In the genomic region with DNA sequence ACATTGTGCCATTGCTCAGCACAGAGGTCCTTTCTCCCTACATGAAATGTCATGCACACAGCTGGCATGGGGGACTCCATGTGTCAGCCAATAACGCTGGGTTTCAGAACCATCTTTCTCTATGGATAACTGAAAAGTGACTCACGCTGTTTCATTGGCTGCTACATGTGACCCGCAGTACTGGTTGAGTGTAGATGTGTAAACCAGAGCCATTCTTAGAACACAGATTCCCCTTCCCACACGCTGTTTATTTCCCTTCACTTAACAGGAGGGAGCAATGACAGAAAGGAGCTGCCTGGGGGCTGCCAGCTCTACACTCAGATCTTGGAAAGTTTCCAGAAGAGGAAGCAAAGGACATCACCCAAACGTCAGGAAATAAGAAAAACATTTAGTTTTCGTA, we compare ENCODE assay signal across 12 mouse cellular contexts.
A peak's percentile ranks its signal among the peaks of the same experiment; 100 is the strongest.
DNase-seq lines count a peak whose midpoint lies in the region; ATAC-seq lines count a peak whose summit lies in the region.
"Had no signal": no experiment of that assay in that cellular context is flagged by ENCODE, and none has a peak within 500 bp of the region (broad histone marks: within the 10 kb centered on the region; RNA-seq: fewer than 3 reads in every experiment).

No protein-coding gene starts in this region.

- H3K4me2 ChIP-seq in hindbrain, embryonic 13.5 days, result no peak overlapping the region
- H3K4me2 ChIP-seq in hindbrain, embryonic 11.5 days (replicated peaks; ENCODE audit: low read depth, low read length), result no peak overlapping the region
- no peak overlapping the region for H3K4me2 ChIP-seq in lung, embryonic 15.5 days
- H3K4me2 ChIP-seq: liver, embryonic 15.5 days had no signal

- H3K36me3 ChIP-seq in hindbrain, embryonic 13.5 days, result no peaks in the 10 kb centered on the region
- no peaks in the 10 kb centered on the region for H3K36me3 ChIP-seq in hindbrain, embryonic 11.5 days (ENCODE audit: control insufficient read depth, insufficient read depth, low read length)
- H3K36me3 ChIP-seq in lung, embryonic 15.5 days, result no peaks in the 10 kb centered on the region
- H3K36me3 ChIP-seq: liver, embryonic 15.5 days had no signal

- no peak for ATAC-seq in hindbrain, embryonic 13.5 days (ENCODE audit: low FRiP score)
- ATAC-seq in hindbrain, embryonic 11.5 days (ENCODE audit: low FRiP score), result no peak
- peak; percentile 83; the same call in 1 of the 2 replicates for ATAC-seq in lung, embryonic 15.5 days (ENCODE audit: borderline replicate concordance, extremely low read depth, low FRiP score, low TSS enrichment)

- 0 out of 2 replicates have a peak overlapping the region, but pooled peaks have one; percentile 4 for H3K27ac ChIP-seq in hindbrain, embryonic 13.5 days
- no peak overlapping the region for H3K27ac ChIP-seq in hindbrain, embryonic 11.5 days (ENCODE audit: low read depth, low read length)
- H3K27ac ChIP-seq in lung, embryonic 15.5 days, result peak overlapping the region; percentile 52
- H3K27ac ChIP-seq: left cerebral cortex, adult 2 months; liver, embryonic 15.5 days had no signal

- no peaks in the 10 kb centered on the region for H3K27me3 ChIP-seq in hindbrain, embryonic 13.5 days
- H3K27me3 ChIP-seq in hindbrain, embryonic 11.5 days (ENCODE audit: control insufficient read depth, insufficient read depth, low read length), result no peaks in the 10 kb centered on the region
- no peaks in the 10 kb centered on the region for H3K27me3 ChIP-seq in lung, embryonic 15.5 days
- H3K27me3 ChIP-seq: liver, embryonic 15.5 days had no signal

- peaks cover 9% of the 10 kb centered on the region for H3K4me1 ChIP-seq in hindbrain, embryonic 13.5 days (replicated peaks)
- no peaks in the 10 kb centered on the region for H3K4me1 ChIP-seq in hindbrain, embryonic 11.5 days (replicated peaks; ENCODE audit: control insufficient read depth, insufficient read depth, low read length)
- H3K4me1 ChIP-seq in lung, embryonic 15.5 days, result peaks cover 29% of the 10 kb centered on the region
- H3K4me1 ChIP-seq: liver, embryonic 15.5 days had no signal

- no peak overlapping the region for H3K4me3 ChIP-seq in hindbrain, embryonic 13.5 days
- H3K4me3 ChIP-seq in hindbrain, embryonic 11.5 days (ENCODE audit: low read depth, low read length), result no peak overlapping the region
- no peak overlapping the region for H3K4me3 ChIP-seq in lung, embryonic 15.5 days
- H3K4me3 ChIP-seq: left cerebral cortex, adult 2 months; liver, embryonic 15.5 days had no signal

- WGBS in hindbrain, embryonic 13.5 days, result 80% methylated on average over 6 of the region's 6 CpGs
- WGBS in hindbrain, embryonic 11.5 days, result 81% methylated on average over 6 of the region's 6 CpGs
- WGBS in lung, embryonic 15.5 days, result 32% methylated on average over 6 of the region's 6 CpGs

- no peak overlapping the region for H3K9ac ChIP-seq in hindbrain, embryonic 13.5 days
- H3K9ac ChIP-seq in hindbrain, embryonic 11.5 days (ENCODE audit: low read depth, low read length), result no peak overlapping the region
- no peak overlapping the region for H3K9ac ChIP-seq in lung, embryonic 15.5 days
- H3K9ac ChIP-seq: liver, embryonic 15.5 days had no signal

- no peaks in the 10 kb centered on the region for H3K9me3 ChIP-seq in hindbrain, embryonic 13.5 days
- no peaks in the 10 kb centered on the region for H3K9me3 ChIP-seq in hindbrain, embryonic 11.5 days (ENCODE audit: control insufficient read depth, low read length)
- H3K9me3 ChIP-seq in lung, embryonic 15.5 days, result no peaks in the 10 kb centered on the region
- H3K9me3 ChIP-seq: liver, embryonic 15.5 days had no signal

- peak; percentile 11 to 12 for DNase-seq in cerebellum, postnatal 14 days
- no peak for DNase-seq in cerebellum, adult 9-10 months
- DNase-seq in hindbrain, embryonic 11.5 days (ENCODE audit: low spot score), result no peak
- DNase-seq in lung, adult 18-20 months, result no peak
- peak; percentile 52 for DNase-seq in lung, postnatal 10 days
- no peak for DNase-seq in spleen, adult 12 weeks (ENCODE audit: low spot score)
- DNase-seq: gastrocnemius, postnatal 10 days; kidney, adult 11 months had no signal

Comparison
In these comparisons a context has a peak if more than half of its experiments do, and no peak if none do; other contexts are left out.
1. DNase-seq: peak in cerebellum, postnatal 14 days (2 of 2) and lung, postnatal 10 days (single experiment); none in cerebellum, adult 9-10 months (single experiment), hindbrain, embryonic 11.5 days (single experiment), lung, adult 18-20 months (0 of 2) and spleen, adult 12 weeks (single experiment).